Mouse (Mus musculus) spleen, postnatal 36 days (tissue): ENCODE results near the gene Psat1.

Experiments used
- DNase-seq, 2 experiments: peaks; one replicate each; pipeline ENCODE4 v3.0.0; 2022; ENCODE audit warnings: low spot score in 2 of 2, mixed read lengths in 1 of 2

The Psat1 gene

GRCm38 (mm10) chr19:15924181-15924865 is 22.8 kb downstream of the Psat1 start:
- peak; percentile 36 to 38 for DNase-seq

DNA sequence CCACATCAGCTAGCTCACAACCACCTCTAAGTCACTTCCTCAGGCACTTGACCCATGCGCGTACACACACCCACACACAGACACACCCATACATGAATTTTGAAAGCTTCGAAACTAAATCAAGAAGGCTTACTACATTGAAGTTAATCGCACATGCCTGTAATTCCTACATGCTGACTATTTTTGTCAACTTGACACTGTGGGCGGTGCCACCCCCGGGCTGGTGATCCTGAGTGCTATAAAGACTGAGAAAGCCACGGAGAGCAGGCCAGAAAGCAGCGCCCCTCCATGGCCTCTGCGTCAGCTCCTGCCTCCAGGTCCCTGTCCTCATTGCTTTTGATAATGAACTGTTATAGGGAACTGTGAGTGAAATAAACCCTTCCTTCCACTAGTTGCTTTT is 23.7 kb downstream of the Psat1 start:
- peak in 1 of 2 experiments; percentile 19 for DNase-seq

DNA sequence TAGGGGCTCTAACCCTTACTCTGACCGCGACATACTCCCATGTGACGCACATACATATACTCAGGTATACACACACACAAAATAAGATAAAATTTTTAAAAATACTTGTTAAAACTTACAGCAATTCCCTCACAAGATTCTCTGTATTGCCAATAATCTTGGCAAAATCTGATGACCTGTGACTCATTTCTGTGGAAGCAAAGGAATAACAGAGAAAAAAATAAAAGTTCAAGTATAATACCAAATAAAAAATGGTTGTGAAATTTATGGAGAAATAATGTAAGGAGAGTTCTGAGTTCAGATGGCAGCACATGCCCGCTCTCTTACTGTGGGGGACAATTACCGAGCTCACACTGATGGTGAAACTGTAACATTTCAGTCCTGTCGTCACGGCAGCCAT is 27.8 kb downstream of the Psat1 start:
- no peak for DNase-seq

DNA sequence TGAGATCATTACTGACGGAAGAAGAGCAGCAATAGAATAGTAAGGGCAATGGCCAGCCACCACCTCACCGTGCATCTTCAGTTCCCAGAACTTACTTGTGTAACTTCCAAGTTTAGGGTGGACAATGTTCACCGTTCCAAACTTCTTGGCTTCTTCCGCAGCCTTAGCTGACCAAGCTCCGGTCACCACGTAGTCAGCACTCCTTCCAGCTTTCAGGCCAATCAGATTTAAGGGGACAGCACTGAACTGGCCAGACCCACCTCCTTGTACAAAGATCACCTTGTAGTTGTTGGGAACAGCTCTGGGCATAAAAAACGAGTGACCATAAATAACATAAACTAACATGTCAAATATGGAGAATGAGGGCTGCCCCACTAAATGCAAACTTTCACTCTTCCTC is 29.0 kb downstream of the Psat1 start:
- DNase-seq = no peak

- DNase-seq = no peak
Measured at GRCm38 (mm10) chr19:15913249-15913997, 33.7 kb downstream of the Psat1 start.

DNA sequence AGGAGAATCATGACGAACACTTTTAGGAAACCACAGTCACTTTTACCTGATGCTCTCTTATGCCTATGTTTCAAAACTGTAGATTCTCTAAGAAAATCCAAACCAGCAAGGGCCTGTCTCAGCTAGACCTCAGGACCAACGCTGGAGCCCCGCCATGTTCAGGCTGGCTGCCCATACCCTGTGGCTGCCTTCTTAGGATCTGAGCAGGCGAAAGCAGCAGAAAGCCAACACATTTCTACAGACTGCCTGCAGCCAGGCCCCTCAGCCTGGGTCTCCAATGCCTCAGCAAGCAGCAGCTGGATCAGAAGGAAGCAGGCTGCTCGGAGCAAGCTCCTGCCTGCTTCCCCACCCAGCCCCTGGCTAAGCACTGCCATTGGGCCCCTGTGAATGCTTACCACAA is 35.7 kb downstream of the Psat1 start:
- DNase-seq = no peak

GRCm38 (mm10) chr19:15910987-15911386 is 36.1 kb downstream of the Psat1 start:
- no peak for DNase-seq

DNA sequence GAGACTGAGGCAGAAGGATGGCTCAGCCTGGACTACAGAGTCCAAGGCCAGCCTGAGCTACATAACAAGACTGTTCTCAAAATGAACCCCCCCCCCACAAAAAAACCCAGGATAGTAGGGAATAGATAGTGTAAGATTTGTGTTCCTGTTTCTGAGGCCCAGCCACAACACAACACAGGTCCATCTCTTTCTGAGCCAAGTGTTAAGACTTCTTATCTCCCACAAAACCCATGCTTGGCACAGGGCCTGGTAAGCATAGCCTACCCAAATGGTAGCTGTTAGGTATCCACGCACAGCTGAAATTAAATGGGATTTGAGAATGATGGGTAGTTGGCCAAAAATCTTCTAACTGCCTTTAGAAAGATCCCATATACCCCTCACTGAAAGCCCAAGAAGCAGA is 36.6 kb downstream of the Psat1 start:
- no peak for DNase-seq

DNA sequence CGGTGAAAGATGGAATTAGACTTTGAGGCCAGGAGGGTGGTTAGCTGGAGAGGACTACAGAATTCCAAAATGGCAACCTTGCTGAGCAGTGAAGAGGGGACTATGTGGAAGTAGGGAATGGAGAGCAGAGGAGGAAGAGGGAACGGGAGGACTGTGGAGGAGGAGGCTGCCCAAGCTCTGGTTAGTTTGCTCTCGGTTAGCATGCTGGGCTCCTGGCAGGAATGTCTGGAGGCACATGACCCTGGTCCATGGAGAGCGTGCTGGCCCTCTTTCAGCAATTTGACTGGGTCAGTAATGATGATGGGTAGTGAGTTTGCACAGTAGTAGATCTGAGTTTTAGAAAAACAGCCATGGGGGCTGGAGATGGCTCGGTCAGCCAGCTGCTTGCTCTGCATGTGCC is 39.1 kb downstream of the Psat1 start:
- DNase-seq = no peak

- DNase-seq = no peak
Measured at GRCm38 (mm10) chr19:15904734-15905133, 42.4 kb downstream of the Psat1 start.

- DNase-seq = peak; percentile 36 to 39
Measured at GRCm38 (mm10) chr19:15903508-15904480, 43.3 kb downstream of the Psat1 start.

DNA sequence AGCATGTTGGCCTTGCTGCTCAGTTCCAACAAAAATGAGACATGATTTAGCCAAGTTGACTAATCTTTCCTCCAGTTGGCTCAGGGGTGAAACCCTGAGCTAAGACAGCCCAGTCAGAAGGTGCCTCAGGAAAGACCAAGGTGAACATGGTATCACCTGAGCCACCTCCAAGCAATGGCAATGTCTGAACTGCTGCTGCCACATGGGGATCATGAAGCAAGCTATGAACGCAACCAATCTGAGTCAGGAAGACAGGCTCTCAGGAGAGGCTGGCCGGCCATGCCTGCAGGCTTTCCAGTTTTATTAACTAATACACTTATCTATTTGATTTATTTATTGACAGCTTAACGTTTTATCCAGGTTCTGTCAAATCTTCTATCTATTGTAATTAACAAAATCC is 51.5 kb downstream of the Psat1 start:
- no peak for DNase-seq

GRCm38 (mm10) chr19:15892146-15892545 is 55.0 kb downstream of the Psat1 start:
- no peak for DNase-seq

DNA sequence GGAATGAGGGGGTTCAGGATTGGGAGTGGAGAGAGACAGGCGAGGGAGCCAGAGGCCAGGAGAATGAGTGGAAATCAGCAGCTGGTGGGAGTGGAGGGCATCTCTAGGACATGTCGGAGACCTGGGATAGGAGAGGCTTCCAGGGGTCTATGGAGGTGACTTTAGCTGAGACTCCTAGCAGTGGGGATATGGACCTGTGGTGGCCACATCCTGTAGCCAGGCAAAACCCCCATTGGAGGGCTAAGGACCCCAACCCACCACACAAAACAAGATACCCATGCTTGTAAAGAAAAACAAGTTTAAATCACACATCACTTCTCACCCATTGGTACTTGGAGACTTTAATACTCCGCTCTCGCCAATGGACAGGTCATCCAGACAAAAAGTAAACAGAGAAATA is 58.7 kb downstream of the Psat1 start:
- no peak for DNase-seq

DNA sequence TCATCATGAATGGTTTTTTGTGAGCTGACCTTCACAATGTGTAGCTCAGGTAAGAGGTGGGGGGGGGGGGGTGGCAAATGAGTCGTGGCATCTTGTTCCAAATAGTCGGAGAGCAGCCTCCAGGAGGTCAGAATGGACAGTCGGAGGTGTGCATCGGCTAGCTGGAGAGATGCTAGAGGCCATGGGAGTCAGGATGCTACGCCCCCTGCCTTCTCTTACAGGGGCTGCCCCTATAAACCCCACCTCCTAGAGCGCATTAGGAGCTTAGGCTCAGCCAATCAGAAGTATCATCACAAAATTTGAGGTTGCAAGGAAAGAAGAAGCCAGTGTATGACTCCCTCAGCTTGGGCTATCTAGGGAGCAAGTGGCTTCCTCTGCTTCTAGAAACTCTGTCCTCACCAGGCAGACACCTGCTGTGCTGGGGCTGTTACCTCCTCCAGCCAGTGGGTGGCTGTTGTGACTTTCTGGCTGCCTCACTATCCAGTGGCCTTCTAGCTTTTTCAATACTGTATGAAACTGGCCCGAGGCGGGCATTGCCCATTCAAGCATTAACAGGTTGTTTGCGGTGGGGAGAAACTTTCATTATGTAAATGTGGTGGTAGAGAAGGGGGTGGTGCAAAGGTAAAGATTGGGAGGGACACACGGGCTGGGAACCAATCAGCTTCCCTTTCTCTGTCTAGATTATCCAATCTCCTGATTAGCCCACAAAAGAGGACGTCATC is 64.3 kb downstream of the Psat1 start:
- DNase-seq = peak; percentile 75 to 81

DNA sequence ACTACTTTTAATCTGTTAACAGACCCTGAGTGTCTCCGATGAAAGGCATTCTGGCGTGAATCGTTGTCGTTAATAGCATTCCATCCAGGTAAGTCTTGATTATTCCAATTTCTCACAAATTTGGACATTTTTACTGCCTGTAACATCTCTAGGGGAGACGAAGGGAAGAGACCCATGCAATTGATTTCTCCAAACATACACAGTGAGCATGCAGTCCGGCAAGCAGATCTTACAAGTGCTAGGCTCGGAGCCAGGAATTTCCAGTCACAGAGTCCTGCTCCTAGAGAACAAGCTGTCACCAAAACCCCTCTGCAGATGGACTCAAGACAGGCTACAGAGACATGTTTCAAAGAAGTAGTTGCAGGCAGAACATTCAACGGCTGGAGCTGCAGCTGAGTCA is 66.4 kb downstream of the Psat1 start:
- no peak for DNase-seq

GRCm38 (mm10) chr19:15879271-15879670 is 67.9 kb downstream of the Psat1 start:
- no peak for DNase-seq

DNA sequence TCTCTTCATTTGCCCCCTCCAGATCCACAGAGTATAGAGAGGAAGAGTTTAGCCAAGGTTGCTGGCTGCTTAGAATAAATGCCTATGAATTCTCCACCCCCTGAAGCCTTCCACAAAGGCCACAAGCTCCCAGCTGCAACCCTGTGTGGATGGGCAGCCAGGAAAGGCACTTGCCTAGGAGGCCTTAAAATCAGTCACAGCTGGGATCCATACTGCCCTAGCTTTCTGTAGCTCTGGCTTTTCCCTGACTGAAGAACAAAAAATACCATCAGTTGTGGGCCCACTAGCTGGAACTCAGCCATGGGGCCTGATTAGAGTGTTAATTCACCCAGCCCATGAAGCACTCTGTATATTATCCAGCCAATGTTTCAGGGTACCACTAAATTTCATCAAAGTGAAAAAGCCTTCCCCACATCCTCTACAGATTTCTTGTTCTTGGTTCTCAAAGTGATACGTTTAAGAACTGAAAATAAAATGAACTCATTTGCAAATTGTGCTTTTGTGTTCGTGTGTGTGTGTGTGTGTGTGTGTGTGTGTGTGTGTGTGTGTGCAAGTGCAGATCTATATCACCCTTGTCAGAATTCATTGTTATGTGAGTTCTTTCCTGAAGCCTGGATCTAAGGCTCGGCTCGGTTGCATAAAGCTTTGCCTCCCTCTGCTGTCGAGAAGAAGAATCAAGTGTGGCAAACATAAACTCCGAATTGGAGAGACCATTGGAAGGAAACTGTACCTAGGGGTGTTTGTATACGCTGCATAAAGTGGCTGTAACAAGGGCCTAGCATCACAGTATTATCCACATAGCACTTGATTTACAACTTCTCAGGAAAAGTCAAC is 78.1 kb downstream of the Psat1 start:
- peak; percentile 15 to 30 for DNase-seq

DNA sequence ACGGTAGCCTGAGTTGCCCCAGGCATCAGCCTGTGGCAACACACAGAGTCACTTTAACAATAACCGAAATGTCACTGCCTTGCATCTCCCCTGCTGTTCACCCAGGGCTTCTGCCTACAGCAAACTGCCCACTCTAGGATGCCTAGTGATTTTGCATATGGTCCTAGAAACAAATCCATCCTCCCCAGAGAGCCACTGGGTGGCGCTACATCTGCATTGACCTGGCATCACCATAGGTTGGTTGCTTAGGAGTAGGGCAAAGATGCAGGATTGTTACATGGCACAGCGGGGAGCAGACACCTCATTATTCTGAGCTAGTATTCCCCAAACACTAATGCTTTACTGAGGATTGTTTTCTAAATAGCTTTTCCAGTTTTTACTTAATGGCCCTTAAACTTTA is 80.3 kb downstream of the Psat1 start:
- peak; percentile 8 to 25 for DNase-seq

DNA sequence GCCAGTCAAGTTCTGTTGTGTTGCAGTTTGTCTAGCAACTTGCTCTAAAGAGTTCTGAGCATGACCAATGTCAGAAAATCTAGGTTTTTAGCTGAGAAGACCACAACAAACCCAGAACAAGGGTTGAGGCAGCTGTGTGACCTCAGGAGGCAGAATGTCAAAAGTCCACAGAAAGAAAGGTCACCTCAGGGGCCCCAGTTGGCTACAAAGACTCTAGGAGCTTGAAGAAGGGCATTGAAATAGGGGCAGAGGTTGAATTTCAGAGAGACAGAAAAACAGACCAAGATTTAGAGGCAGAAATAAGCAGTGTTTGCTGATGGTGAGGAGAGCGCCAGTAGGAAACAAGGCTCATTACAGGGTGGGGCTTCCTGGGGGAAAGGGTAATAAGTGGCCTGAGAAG is 81.0 kb downstream of the Psat1 start:
- DNase-seq = no peak

GRCm38 (mm10) chr19:15865431-15865830 is 81.7 kb downstream of the Psat1 start:
- no peak for DNase-seq
